Mouse (Mus musculus) CD4-positive, CD25-positive, alpha-beta regulatory T cell, adult 4 months (primary cell): ENCODE data around the gene Atl3. TPM values are rescaled to one million over a fixed set of nuclear protein-coding genes. Genes with fewer than 3 reads are reported as not detected.
A peak's percentile ranks its signal among the peaks of the same experiment; 100 is the strongest.

ENCODE experiments used
- ATAC-seq: one replicate; pipeline ENCODE4 v1.8.0; 2017
- polyA plus RNA-seq, 2 experiments: library from polyadenylated mRNA; unstranded; fragments of 100-300 nt; shearing (Covaris generic); gene quantifications; one replicate each; pipeline ENCODE4 v1.2.1; 2017

Atl3 gene
- polyA plus RNA-seq, 2 experiments from 2014 or later = 20.8 to 22.4 TPM

GRCm38 (mm10) chr19:7500701-7501100 is 6.9 kb downstream of the Atl3 start:
- no peak for ATAC-seq

GRCm38 (mm10) chr19:7502432-7502831 is 8.6 kb downstream of the Atl3 start:
- no peak for ATAC-seq

GRCm38 (mm10) chr19:7506321-7506720 is 12.5 kb downstream of the Atl3 start:
- ATAC-seq = no peak

- ATAC-seq = no peak
These were observed 14.2 kb downstream of the Atl3 start for GRCm38 (mm10) chr19:7508026-7508425.

- no peak for ATAC-seq
These were observed 22.6 kb downstream of the Atl3 start for GRCm38 (mm10) chr19:7516437-7516836.

- no peak for ATAC-seq
These were observed 27.8 kb downstream of the Atl3 start for GRCm38 (mm10) chr19:7521619-7522018.

- ATAC-seq = no peak
These were observed 29.0 kb downstream of the Atl3 start for GRCm38 (mm10) chr19:7522856-7523255.

- no peak for ATAC-seq
These were observed 29.5 kb downstream of the Atl3 start for GRCm38 (mm10) chr19:7523292-7523691.

- no peak for ATAC-seq
These were observed 29.9 kb downstream of the Atl3 start for GRCm38 (mm10) chr19:7523781-7524180.

GRCm38 (mm10) chr19:7524879-7525278 is 31.0 kb downstream of the Atl3 start:
- no peak for ATAC-seq

GRCm38 (mm10) chr19:7528639-7529428 is 35.0 kb downstream of the Atl3 start:
- peak; percentile 81 for ATAC-seq

GRCm38 (mm10) chr19:7531906-7532305 is 38.1 kb downstream of the Atl3 start:
- ATAC-seq = no peak

- no peak for ATAC-seq
These were observed 40.1 kb downstream of the Atl3 start for GRCm38 (mm10) chr19:7533891-7534290.

- no peak for ATAC-seq
These were observed 55.1 kb downstream of the Atl3 start for GRCm38 (mm10) chr19:7548924-7549323.

- no peak for ATAC-seq
These were observed 57.9 kb downstream of the Atl3 start for GRCm38 (mm10) chr19:7551550-7552300.

- ATAC-seq = no peak
These were observed 58.4 kb downstream of the Atl3 start for GRCm38 (mm10) chr19:7552301-7552673.

- ATAC-seq = no peak
These were observed 59.6 kb downstream of the Atl3 start for GRCm38 (mm10) chr19:7553441-7553840.

GRCm38 (mm10) chr19:7554881-7555280 is 61.0 kb downstream of the Atl3 start:
- ATAC-seq = no peak

- no peak for ATAC-seq
These were observed 62.8 kb downstream of the Atl3 start for GRCm38 (mm10) chr19:7556641-7557040.

GRCm38 (mm10) chr19:7557328-7557822 is 63.5 kb downstream of the Atl3 start, which contains the start of gene Pla2g16:
Pla2g16 (plus strand) TSS chr19:7557459.
- peak; percentile 80 for ATAC-seq

- no peak for ATAC-seq
These were observed 64.0 kb downstream of the Atl3 start for GRCm38 (mm10) chr19:7557844-7558243.

- peak; percentile 68 for ATAC-seq
These were observed 64.8 kb downstream of the Atl3 start for GRCm38 (mm10) chr19:7558675-7559074.

GRCm38 (mm10) chr19:7559986-7560385 is 66.1 kb downstream of the Atl3 start:
- ATAC-seq = no peak

GRCm38 (mm10) chr19:7561456-7561855 is 67.6 kb downstream of the Atl3 start:
- peak; percentile 38 for ATAC-seq
